Mouse (Mus musculus): Measurements from ENCODE around the gene Nr2f2. TPM values are rescaled to one million over a fixed set of nuclear protein-coding genes. Genes with fewer than 3 reads are reported as not detected.

Gene Nr2f2
- polyA plus RNA-seq, 1 experiment from 2014 or later, result 113 TPM

DNA sequence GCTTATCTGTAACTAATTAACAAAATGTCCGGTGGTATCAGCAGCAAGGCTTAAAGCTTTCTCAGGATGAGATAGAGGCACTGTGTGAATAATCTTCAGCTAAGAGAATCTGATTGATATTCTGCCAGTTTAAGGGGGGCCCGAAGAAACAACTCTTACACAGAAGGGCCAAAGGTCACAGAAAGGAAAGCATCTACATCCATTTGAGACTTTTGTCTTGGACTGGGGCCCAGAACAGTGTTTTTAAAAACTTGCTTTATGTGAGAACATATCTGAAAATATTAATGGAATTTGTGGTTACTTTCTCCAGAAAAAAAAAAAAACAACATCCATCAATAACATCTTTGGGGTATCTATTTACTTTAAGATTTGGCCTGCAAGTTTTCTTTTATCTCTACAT lies 38.9 kb upstream of the Nr2f2 start:
- no peaks in the 10 kb centered on the region for H3K36me3 ChIP-seq (ENCODE audit: control insufficient read depth, insufficient read depth, low read length)
- no peak overlapping the region for H3K4me2 ChIP-seq (ENCODE audit: low read length)
- ATAC-seq (ENCODE audit: low FRiP score, low TSS enrichment) (no peak), DNase-seq (no peak)
- H3K4me1 ChIP-seq (ENCODE audit: control insufficient read depth, insufficient read depth, low read length), result no peaks in the 10 kb centered on the region
- no peaks in the 10 kb centered on the region for H3K9me3 ChIP-seq (ENCODE audit: control insufficient read depth, low read length)
- 61% methylated on average over 2 of the region's 2 CpGs for WGBS
- H3K27ac ChIP-seq (replicated peaks; ENCODE audit: low read depth, low read length), result no peak overlapping the region
- no peak overlapping the region for H3K4me3 ChIP-seq (replicated peaks; ENCODE audit: low read depth, low read length)
- no peak overlapping the region for H3K9ac ChIP-seq (replicated peaks; ENCODE audit: low read length)
- no peaks in the 10 kb centered on the region for H3K27me3 ChIP-seq (ENCODE audit: control insufficient read depth, insufficient read depth, low read length)

DNA sequence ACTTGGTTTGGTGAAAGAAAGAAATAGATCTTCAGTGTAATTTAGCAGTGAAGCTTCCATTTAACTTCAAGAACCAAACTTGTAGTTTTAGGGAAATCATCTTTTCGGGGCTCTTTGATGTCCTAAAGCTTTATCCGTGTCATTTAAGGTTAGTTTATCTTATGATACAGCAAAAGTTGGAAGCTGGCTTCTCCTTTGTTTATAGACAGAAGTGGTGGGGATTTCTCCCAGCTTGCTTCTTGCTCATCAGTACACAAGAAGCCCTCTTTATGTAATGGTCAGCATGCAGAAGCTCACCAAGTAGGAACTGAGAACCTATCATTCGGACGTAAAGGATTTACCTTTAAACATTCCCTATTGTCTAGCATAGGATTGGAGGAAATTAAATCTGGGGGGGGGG lies 16.3 kb upstream of the Nr2f2 start:
- H3K4me3 ChIP-seq (replicated peaks; ENCODE audit: low read depth, low read length), result no peak overlapping the region
- peaks cover 11% of the 10 kb centered on the region; the same call in 1 of the 2 replicates for H3K27me3 ChIP-seq (ENCODE audit: control insufficient read depth, insufficient read depth, low read length)
- no peak overlapping the region for H3K4me2 ChIP-seq (ENCODE audit: low read length)
- 90% methylated on average over 4 of the region's 4 CpGs for whole genome bisulfite sequencing
- no peaks in the 10 kb centered on the region for H3K4me1 ChIP-seq (ENCODE audit: control insufficient read depth, insufficient read depth, low read length)
- H3K9me3 ChIP-seq (ENCODE audit: control insufficient read depth, low read length), result no peaks in the 10 kb centered on the region
- H3K36me3 ChIP-seq (ENCODE audit: control insufficient read depth, insufficient read depth, low read length), result no peaks in the 10 kb centered on the region
- ATAC-seq (ENCODE audit: low FRiP score, low TSS enrichment) (no peak), DNase-seq (no peak)
- H3K27ac ChIP-seq (replicated peaks; ENCODE audit: low read depth, low read length), result no peak overlapping the region
- no peak overlapping the region for H3K9ac ChIP-seq (replicated peaks; ENCODE audit: low read length)

DNA sequence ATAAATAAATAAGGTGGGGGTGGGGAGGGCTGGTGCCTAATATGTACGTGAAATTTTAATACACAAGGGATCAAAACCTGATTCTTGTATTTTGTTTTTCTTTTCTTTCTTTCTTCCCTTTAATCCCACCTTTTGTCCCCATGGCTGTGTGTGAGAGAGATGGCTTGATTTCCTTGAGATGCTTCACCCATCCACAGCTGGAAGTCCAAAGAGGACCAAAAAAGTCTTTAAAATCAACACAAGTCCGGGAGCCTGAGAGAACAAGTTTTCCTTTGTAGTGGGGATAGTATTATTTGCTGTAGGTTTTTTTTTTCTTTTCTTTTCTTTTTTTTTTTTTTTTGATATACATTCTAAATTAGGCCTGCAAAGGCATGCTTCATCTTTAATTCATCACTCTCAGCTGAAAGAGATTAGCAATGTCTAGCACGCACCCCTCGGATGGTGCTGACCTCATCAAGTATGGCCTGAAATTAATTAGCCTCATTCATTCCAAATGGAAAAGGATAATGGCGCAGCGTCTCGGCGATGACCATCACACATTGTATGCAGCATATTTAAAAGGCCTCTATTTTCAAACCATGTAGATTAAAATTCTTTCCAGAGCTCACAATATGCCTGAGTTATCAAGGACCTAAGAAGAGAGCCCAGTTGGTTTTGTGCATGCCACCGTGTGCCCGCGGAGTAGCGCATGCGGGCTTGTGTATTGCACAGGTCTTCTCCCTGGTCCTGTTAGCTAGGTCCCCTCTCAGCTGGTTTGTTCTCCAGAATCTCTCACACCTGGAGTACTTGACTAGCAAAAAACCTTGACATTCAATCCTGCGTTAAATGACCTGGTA lies 15.1 kb upstream of the Nr2f2 start:
- 35% methylated on average over 14 of the region's 14 CpGs for WGBS
- Histone ChIP-seq H3K4me2 (ENCODE audit: low read length) (peak overlapping the region; percentile 34), H3K27ac (replicated peaks; ENCODE audit: low read depth, low read length) (peak overlapping the region; percentile 16; the same call in 1 of the 2 replicates), H3K4me1 (ENCODE audit: control insufficient read depth, insufficient read depth, low read length) (no peaks in the 10 kb centered on the region), H3K36me3 (ENCODE audit: control insufficient read depth, insufficient read depth, low read length) (no peaks in the 10 kb centered on the region), H3K9me3 (ENCODE audit: control insufficient read depth, low read length) (no peaks in the 10 kb centered on the region), H3K4me3 (replicated peaks; ENCODE audit: low read depth, low read length) (no peak overlapping the region), H3K27me3 (ENCODE audit: control insufficient read depth, insufficient read depth, low read length) (peaks cover 13% of the 10 kb centered on the region; the same call in 1 of the 2 replicates), H3K9ac (replicated peaks; ENCODE audit: low read length) (no peak overlapping the region)
- ATAC-seq (ENCODE audit: low FRiP score, low TSS enrichment) (peak; percentile 69; the same call in 1 of the 2 replicates), DNase-seq (peak; percentile 71)

DNA sequence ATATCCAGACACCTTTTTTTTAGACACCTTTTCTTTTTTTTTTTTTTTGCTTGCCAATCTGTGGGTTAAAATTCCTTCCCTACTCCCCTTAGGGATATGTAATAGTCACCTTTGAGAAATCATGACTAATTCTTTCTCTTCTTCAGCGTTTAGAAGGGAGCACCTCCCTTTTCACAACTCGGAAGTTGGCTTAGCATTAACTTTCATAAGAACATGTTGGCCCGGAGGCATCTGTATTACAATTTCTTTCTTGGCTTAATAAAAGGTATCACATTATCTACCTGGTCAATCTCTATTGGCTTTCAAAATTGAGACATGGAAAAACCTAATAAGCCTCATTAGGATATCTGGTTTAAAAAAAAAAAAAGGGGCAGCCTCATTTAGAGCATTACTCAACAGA lies 14.4 kb upstream of the Nr2f2 start:
- no peak for DNase-seq
- H3K27me3 ChIP-seq (ENCODE audit: control insufficient read depth, insufficient read depth, low read length), result peaks cover 19% of the 10 kb centered on the region; the same call in 1 of the 2 replicates
- WGBS, result 64% methylated on average over 3 of the region's 3 CpGs

DNA sequence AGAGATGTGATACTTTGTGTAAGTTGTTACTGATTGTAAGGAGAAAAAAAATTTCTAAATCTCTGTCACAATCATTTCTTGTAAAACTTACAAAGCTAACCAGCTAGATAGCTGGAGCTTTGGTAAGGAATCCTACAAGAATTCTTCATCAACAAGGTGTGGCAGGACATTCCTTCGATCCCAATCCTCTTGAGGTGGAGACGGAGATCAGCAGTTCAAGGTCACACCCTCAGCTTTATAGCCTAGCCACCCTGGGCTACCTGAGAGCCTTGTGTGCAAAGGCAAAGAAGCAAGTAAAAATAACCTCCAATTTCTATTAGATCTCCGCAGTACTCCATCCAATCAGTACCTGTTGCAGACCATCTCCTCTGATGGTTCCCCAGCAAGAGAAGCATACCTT lies 13.7 kb upstream of the Nr2f2 start:
- H3K9ac ChIP-seq (replicated peaks; ENCODE audit: low read length), result no peak overlapping the region
- no peaks in the 10 kb centered on the region for H3K9me3 ChIP-seq (ENCODE audit: control insufficient read depth, low read length)
- H3K4me3 ChIP-seq (replicated peaks; ENCODE audit: low read depth, low read length), result no peak overlapping the region
- DNase-seq (no peak), ATAC-seq (ENCODE audit: low FRiP score, low TSS enrichment) (no peak)
- no peak overlapping the region for H3K4me2 ChIP-seq (ENCODE audit: low read length)
- no peaks in the 10 kb centered on the region for H3K36me3 ChIP-seq (ENCODE audit: control insufficient read depth, insufficient read depth, low read length)
- WGBS, result 93% methylated on average over 3 of the region's 3 CpGs
- peaks cover 23% of the 10 kb centered on the region; the same call in 1 of the 2 replicates for H3K27me3 ChIP-seq (ENCODE audit: control insufficient read depth, insufficient read depth, low read length)
- no peak overlapping the region for H3K27ac ChIP-seq (replicated peaks; ENCODE audit: low read depth, low read length)
- H3K4me1 ChIP-seq (ENCODE audit: control insufficient read depth, insufficient read depth, low read length), result no peaks in the 10 kb centered on the region

More for the DNA sequence above, 14.4 kb upstream of the Nr2f2 start:
- no peaks in the 10 kb centered on the region for H3K36me3 ChIP-seq (ENCODE audit: control insufficient read depth, insufficient read depth, low read length)
- H3K4me1 ChIP-seq (ENCODE audit: control insufficient read depth, insufficient read depth, low read length), result no peaks in the 10 kb centered on the region
- no peak overlapping the region for H3K27ac ChIP-seq (replicated peaks; ENCODE audit: low read depth, low read length)
- H3K4me2 ChIP-seq (ENCODE audit: low read length), result no peak overlapping the region
- no peak overlapping the region for H3K9ac ChIP-seq (replicated peaks; ENCODE audit: low read length)
- ATAC-seq (ENCODE audit: low FRiP score, low TSS enrichment), result no peak
- no peak overlapping the region for H3K4me3 ChIP-seq (replicated peaks; ENCODE audit: low read depth, low read length)
- no peaks in the 10 kb centered on the region for H3K9me3 ChIP-seq (ENCODE audit: control insufficient read depth, low read length)

DNA sequence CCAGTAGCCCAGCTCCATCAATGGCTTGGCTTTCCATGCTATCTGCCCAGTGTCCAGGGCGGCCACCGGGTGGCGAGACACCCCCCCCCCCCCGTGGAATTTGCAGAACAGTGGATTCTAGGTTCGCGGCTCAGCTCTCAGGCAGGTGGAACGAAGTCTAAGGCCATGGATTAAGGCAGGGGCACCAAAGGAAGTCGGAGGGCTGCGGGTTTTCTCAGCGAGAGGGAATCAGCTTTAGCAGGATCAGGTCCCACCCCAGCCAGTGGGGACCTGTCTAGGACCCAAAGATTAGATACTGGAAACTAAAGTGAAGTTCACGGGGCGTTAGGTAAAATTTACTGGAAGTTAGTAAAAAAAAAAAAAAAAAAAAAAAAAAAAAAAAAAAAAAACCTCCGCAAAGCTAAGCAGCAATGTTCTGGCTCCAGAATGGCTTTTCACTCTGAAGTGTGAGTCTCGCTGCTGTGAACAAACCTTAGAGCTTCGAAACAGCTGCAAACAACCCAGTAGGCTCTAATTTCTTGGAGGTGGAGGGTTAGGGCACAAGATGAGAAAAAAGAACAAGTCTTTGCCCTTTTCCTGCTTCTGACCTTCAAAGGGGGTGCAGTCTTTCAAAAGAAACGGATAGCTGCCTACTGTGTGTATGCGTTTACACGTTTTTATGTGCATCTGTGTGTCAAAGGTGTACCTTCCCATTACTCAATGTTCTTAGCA lies 4.2 kb upstream of the Nr2f2 start:
- H3K27ac ChIP-seq (replicated peaks; ENCODE audit: low read depth, low read length), result peak overlapping the region; percentile 79
- WGBS, result 3% methylated on average over 18 of the region's 18 CpGs
- H3K4me3 ChIP-seq (replicated peaks; ENCODE audit: low read depth, low read length), result peak overlapping the region; percentile 32
- no peaks in the 10 kb centered on the region for H3K4me1 ChIP-seq (ENCODE audit: control insufficient read depth, insufficient read depth, low read length)
- peak overlapping the region; percentile 52 for H3K9ac ChIP-seq (replicated peaks; ENCODE audit: low read length)
- no peaks in the 10 kb centered on the region for H3K36me3 ChIP-seq (ENCODE audit: control insufficient read depth, insufficient read depth, low read length)
- peaks cover 86% of the 10 kb centered on the region for H3K27me3 ChIP-seq (ENCODE audit: control insufficient read depth, insufficient read depth, low read length)
- no peaks in the 10 kb centered on the region for H3K9me3 ChIP-seq (ENCODE audit: control insufficient read depth, low read length)
- ATAC-seq (ENCODE audit: low FRiP score, low TSS enrichment) (no peak), DNase-seq (peak; percentile 32)
- H3K4me2 ChIP-seq (ENCODE audit: low read length), result peak overlapping the region; percentile 78

DNA sequence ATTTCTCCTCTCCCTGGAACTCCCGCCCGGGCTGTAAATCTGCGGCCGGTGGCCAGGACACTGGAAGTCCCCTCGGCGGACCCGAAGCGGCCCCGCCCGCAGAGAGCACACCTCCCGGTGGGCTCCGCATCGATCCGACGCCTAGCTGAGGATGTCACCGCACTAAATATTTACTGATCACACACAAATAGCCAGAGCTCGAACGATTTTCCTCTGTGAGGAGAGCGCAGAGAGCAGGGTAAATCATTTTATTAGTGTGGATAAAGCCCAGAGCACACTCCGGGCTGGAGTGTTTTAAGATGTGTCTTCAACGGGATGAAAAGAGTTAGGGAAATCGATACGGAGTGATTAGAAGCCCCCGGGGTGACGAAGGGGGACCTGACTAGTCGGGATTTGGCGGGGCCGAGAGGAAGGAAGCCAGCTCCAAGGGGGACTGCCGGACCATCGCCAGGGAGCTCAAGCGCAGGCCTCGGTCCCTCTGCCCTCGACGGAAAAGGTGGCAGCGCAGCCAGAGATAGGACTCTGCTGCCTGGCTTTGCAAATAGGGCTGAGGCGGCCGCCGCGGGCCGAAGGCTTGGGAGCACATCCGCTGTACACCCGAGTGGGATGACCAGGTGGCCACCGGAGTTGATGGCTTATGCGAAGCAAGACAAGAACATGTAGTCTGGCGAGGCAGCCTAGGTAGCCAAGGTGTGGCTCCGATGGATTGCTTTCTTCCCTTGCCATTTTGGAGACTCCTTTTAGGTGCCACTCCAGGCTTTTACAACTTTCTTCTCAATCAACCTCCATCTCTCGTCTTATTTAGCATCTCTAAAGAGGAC lies 3.4 kb upstream of the Nr2f2 start:
- H3K27me3 ChIP-seq (ENCODE audit: control insufficient read depth, insufficient read depth, low read length), result peaks cover 78% of the 10 kb centered on the region
- H3K4me1 ChIP-seq (ENCODE audit: control insufficient read depth, insufficient read depth, low read length), result no peaks in the 10 kb centered on the region
- WGBS, result under 1% methylated on average over 47 of the region's 47 CpGs
- H3K27ac ChIP-seq (replicated peaks; ENCODE audit: low read depth, low read length), result peak overlapping the region; percentile 79
- no peaks in the 10 kb centered on the region for H3K36me3 ChIP-seq (ENCODE audit: control insufficient read depth, insufficient read depth, low read length)
- H3K9me3 ChIP-seq (ENCODE audit: control insufficient read depth, low read length), result no peaks in the 10 kb centered on the region
- ATAC-seq (ENCODE audit: low FRiP score, low TSS enrichment) (no peak), DNase-seq (peak; percentile 57)
- H3K4me2 ChIP-seq (ENCODE audit: low read length), result peak overlapping the region; percentile 78
- peak overlapping the region; percentile 52 for H3K9ac ChIP-seq (replicated peaks; ENCODE audit: low read length)
- peak overlapping the region; percentile 32 for H3K4me3 ChIP-seq (replicated peaks; ENCODE audit: low read depth, low read length)

DNA sequence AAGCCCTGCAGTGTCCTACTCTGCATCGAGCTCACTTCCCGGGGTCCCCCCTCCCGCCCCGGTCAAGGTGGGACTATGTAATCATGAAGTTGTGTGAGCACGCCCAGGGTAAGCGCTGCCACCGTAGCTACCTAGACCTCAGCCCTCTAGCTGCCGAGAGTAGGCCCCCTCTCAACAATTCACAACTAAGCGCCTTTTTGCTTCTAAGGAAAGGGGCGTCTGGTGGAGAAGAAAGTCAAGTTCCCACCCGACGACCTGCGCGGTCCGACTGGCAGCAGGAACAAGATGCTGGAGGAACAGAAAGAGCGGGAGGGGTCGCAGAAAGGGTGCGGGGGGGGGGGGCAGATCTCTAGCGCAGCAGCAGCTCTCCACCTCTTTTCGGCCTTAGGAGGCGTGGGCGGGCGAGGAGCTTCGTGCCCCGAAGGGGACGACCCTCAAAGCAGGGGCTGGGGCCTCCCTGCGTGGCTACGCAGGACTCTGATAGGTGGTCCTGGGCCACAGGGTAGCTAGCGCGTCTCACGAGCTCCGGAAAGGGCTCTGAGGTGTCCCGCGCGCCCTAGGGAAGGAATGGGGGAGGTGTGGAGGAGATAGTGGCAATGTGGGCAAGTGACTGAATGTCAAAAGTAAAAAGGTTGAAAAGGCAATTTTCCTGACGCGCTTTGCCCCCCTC lies 2.7 kb upstream of the Nr2f2 start:
- Histone ChIP-seq H3K36me3 (ENCODE audit: control insufficient read depth, insufficient read depth, low read length) (no peaks in the 10 kb centered on the region), H3K9me3 (ENCODE audit: control insufficient read depth, low read length) (no peaks in the 10 kb centered on the region), H3K27ac (replicated peaks; ENCODE audit: low read depth, low read length) (peak overlapping the region; percentile 79), H3K4me3 (replicated peaks; ENCODE audit: low read depth, low read length) (peak overlapping the region; percentile 32), H3K4me1 (ENCODE audit: control insufficient read depth, insufficient read depth, low read length) (no peaks in the 10 kb centered on the region), H3K9ac (replicated peaks; ENCODE audit: low read length) (peak overlapping the region; percentile 52), H3K27me3 (ENCODE audit: control insufficient read depth, insufficient read depth, low read length) (peaks cover 75% of the 10 kb centered on the region), H3K4me2 (ENCODE audit: low read length) (peak overlapping the region; percentile 78)
- ATAC-seq (ENCODE audit: low FRiP score, low TSS enrichment) (peak; percentile 37; the same call in 1 of the 2 replicates), DNase-seq (peak; percentile 46)
- 2% methylated on average over 36 of the region's 37 CpGs for WGBS
